Mouse (Mus musculus) T-helper 17 cell (primary cell): ENCODE results near the gene Garnl3.

Experiments used
- in situ Hi-C, 2 experiments: fragments of 300-600 bp; cut with MboI, MseI; formaldehyde crosslinking; loops; 1 replicate in 1 of 2; 2 replicates in 1 of 2; pipeline ENCODE4 v1.15.1; 2025; ENCODE audit warnings: high pct_unique_total_duplicates in 2 of 2

Garnl3 gene

DNA sequence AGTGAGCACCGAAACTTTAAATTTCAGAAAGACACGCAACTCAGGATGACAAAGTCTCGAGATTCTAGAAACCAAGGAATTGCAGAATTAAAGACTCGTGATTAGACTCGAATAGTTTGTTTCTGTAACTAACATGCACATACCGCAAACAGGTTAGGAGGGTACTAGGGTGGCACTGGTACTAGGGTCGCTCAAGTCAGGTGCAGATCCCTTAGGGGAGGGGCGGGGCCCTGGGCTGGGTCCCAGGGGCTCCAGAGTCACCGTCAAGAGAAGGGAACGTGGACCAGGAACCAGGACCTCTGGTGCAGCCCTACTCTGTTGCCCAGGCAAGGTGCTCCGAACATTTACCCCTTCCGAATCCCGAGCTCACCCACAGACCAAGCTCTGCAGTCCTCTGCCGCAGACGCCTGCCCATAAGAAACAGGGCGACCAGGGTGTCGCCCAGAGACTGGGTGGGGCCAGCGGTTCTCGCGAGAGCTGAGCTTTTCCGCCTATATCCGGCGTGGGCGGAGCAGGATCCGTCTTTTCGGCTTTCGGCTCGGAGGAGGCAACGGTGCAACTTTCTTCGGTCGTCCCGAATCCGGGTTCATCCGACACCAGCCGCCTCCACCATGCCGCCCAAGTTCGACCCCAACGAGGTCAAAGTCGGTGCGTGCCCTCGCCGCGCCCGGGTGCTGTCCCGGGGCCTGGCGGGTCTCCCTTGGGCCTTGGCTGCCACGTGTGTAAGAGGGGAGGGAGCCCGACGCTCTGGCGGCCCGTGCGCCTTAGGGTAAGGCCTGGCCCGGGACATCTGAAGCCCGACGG is 170.1 kb downstream of the Garnl3 start, which contains the start of the genes Rpl12 and Lrsam1:
Rpl12 (plus strand) TSS at position 368 of the 804 bp plus-strand sequence.
Lrsam1 (minus strand) TSS at position 423 of the 804 bp plus-strand sequence.
- in situ Hi-C loops, result loop anchor here (10.0 kb wide), 3 partner anchors 827 to 2003 kb away; partner anchors contain the start of genes Hspa5 (in 1 of the 2) and Traf1 (in 1 of the 2)

DNA sequence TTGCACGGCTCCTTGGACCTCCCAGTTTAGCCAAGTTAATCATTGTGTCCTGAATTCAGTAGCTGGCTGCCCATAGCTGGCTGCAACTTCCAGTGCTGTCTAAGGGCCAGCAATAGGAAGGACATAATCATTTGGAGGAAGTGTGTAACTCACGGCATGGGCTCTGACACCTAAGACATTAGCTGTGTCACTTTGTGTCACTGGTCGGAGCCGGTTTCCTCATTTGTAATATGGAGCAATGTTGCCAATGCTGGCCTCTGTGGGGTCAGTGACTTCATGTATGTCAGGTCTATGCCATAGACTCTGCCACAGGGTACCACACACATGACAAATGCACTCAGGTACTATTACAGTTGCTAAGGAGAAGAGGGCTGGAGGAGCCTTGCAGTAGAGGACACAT is 171.2 kb downstream of the Garnl3 start:
- in situ Hi-C loops, result loop anchor here (10.0 kb wide), 3 partner anchors 825 to 2005 kb away; partner anchors contain the start of genes Hspa5 (in 1 of the 2) and Traf1 (in 1 of the 2)

DNA sequence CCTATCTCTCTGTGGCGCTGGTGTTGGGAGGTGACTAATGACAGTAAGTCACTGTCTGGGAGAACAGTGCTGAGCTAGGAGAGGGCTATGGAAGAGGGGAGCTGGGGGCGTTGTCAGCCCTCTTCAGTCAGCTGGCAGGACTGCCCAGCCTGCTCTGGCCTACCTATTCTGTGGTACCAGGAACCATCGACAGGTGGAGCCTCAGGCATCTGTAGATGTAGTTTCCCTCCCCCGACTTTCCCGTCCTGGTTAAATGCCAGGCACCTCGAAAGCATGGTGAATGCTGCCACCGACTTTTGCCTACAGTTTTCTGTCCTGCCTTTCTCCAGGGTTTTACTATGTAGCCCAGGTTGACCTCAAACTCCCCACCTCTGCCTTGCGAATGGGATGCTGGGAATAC is 174.1 kb downstream of the Garnl3 start:
- in situ Hi-C loops, result no loop called here

DNA sequence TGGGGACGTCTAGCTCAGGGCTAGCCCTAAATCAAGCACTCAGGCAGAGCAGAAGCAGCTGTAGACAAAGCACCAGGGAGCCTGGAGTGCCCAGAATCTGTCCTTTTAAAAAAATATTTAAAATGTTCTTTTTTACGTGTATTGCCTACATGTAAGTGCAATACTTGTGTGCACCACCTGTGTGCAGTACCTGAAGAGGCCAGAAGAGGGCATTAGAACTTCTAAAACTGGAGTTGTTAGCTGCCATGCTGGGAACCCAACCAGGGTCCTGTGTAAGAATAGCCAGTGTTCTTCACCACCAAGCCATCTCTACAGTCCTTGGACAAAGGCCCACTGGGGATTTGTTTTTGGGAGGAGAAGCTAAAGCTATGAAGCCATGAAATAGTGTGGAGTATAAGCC is 176.9 kb downstream of the Garnl3 start:
- in situ Hi-C loops, result no loop called here

DNA sequence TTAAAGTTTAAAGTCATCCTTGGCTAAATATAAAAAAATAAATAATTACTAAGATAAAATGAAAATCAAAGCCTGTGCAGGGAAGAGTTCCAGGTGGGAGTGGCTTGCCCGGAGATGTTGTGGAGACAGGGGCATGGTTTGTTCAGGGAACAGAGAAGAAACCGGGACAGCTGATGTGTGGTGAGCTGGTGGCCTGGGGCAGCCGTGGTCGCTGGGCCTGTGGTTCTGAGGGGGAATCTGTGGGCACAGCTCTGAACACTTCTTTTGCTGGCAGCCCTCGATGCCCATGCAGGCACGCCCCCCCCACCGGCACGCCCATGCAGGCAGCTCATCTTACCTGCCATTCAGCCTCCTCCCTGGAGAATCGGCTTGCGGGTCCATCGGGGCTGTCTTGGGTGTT is 184.0 kb downstream of the Garnl3 start:
- in situ Hi-C loops, result no loop called here

DNA sequence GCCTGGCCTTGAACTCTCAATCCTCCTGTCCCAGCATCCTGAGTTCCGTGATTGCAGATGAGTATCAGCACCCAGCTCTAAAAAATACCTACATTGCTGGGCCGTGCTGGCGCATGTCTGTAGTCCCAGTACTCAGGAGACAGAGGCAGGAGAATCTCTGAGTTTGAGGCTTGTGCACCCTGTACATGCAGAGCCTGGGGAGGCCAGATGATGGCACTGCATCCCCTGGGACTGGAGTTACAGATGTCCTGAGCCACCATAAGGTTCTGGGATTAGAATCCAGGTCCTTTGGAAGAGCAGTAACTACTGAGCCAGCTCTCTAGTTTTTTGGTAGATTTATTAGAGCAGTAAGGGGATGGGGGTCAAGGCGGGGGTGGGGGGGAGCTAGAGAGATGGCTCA is 191.0 kb downstream of the Garnl3 start:
- in situ Hi-C loops, result no loop called here

DNA sequence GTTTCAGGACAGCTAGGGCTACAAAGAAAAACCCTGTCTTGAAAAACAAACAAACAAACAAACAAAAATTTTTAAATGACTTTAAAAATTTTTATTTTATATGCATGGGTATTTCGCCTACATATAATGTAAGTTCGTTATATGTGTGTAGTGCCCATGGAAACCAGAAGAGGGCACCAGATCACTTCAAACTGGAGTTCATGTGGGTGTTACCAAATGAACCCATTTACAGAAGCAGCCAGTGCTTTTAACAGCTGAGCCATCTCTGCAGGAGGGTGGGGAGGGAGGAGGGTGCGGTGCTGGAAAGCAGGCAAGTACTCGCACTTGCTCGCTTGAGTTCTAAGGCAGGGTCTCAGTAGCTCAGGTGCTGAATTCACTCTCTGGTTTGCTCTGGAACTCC is 192.0 kb downstream of the Garnl3 start:
- in situ Hi-C loops, result no loop called here

DNA sequence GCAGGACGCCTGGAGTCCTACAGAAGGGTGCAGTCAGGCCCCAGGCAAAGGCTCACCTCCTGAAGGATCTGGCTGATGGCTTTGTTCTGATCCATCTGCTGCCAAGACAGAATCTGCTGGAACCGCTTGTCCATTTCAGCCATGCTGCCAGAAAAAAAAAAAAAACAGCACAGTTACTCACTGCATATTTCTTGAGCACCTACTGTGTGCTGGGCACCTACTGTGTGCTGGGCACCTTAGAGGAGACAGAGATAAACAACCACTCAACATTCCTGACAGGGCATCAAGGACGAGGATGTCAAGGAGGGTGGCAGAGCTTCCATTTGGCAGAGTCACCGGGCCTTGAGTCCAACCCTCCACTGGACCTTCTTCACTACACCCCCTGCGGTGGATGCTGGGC is 192.7 kb downstream of the Garnl3 start:
- in situ Hi-C loops, result no loop called here
